Mouse (Mus musculus) erythroid progenitor cell, adult 5-6 weeks (primary cell): ENCODE measurements around the gene Pola2. TPM values are rescaled to one million over a fixed set of nuclear protein-coding genes. Genes with fewer than 3 reads are reported as not detected.

ENCODE experiments used
- ATAC-seq: replicated peaks from 2 replicates; pipeline ENCODE4 v1.8.0; 2016; ENCODE audit warnings: moderate number of reproducible peaks, mild to moderate bottlenecking, moderate TSS enrichment, inconsistent platforms; ENCODE audit not compliant: poor library complexity, low FRiP score, severe bottlenecking
- total RNA-seq, 2 experiments: library from RNA; stranded (forward) in 1 of 2; stranded (reverse) in 1 of 2; fragments of 150-400 nt in 1 of 2; fragments of 186-747, 209-891 nt in 1 of 2; gene quantifications; 2 replicates each; pipeline versions ENCODE4 v1.2.3 to v1.2.4; 2015 to 2017; ENCODE audit warnings: low replicate concordance in 2 of 2

Gene Pola2
- total RNA-seq, 2 experiments from 2014 or later = 71.9 to 72.5 TPM

DNA sequence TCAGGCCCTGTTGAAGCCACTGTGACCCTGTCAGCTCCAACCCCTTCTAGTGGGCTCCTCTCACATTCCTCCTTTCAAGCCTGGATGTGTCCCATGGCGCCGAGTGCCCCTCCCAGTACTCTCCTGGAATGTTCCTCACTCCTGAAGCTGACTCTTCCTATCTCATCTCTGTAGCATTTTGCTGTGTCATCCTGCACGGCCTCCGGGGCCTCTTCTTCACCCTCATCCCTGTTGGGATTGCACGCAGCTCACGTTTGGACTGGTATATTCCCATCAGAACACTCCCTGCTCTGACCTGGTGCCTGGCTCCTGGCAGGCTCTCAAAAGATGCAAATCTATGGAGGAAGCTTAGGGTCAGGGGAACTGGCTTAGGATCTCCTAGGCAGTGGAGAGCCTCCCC lies 2.8 kb upstream of the Pola2 start:
- peak; percentile 71 for ATAC-seq

DNA sequence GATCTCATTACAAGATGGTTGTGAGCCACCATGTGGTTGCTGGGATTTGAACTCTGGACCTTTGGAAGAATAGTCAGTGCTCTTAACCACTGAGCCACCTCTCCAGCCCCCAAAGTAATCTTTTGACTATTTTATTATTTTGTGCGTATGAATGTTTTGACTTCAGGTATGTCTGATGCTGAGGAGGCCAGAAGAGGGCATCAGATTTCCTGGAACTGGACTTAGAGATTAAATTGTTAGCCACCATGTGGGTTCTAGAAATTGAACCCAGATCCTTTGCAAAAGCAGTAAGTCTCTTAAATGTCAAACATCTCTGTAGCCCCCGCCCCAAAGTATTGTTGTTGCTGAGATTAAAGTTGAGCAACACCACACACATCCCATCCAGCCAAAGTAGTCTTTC lies 1.9 kb upstream of the Pola2 start:
- ATAC-seq = no peak

DNA sequence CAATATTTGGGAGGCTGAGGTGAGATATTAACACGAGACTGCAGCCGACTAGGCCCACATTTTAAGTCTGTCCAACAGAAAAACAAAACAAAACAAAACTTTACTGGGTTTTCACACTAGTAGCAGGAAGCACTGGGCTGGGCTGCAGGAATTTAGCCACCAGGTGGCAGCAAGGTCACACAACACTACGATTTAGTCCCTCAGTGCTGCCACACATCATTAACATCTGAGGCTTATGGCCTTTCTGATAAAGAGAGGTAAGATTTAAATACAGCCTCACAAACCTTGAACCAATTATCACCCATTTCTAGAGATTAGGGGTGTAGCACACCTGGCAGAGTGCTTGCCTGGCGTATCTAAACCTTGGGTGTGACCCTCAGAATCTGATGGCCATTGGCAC lies 1.3 kb upstream of the Pola2 start:
- ATAC-seq = peak; percentile 64

DNA sequence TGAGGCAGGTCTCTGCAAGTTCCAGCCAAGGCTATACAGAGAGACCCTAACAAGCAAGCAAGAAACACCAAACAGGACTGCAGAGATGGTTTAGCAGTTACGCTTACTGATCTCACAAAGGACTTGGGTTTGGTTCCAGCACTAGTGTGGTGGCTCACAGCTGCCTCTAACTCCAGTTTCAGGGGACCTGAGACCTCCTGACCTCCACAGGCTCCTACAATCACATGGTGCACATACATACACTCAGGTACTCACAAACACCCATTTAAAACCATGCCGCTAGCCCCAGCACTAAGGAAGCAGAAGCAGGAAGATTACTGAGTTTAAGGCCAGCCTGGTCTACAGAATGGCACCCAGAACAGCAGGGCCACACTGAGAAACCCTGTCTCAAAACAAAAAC lies 802 bp upstream of the Pola2 start:
- no peak for ATAC-seq

DNA sequence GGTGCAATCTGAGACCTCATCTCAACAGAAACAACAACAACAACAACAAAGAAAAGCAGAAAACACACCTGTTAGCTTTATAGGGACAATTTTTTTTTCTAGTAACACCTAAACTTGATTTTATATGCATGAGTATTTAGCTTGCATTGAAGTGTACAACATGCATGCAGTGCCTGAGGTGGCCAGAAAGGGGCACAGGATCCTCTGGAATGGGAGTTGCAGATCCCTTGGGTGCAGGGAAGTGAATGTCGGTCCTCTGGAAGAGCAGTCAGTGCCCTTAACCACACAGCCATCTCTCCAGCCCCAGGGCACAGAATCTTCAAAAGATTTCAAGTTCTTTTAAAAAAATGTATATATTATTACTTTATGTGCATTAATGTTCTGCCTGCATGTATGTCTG lies 1.4 kb downstream of the Pola2 start:
- ATAC-seq = no peak

DNA sequence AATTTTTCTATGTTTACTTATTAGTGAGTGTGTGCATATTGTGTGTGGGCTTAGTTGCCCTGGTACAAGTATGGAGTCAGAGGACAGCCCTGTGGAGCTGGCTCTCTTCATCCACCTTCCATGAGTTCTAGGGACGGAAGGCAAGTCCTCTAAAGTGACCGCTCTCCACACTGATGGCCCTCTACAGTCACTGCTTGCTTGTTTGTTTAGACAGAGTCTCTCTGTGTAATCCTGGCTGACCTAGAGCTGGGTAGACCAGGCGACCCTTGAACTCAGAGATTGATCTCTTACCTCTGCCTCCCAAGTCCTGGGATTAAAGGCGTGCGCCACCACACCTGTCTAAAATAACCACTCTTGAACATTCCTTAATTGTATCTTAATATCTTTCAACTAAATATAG lies 6.6 kb downstream of the Pola2 start:
- no peak for ATAC-seq

DNA sequence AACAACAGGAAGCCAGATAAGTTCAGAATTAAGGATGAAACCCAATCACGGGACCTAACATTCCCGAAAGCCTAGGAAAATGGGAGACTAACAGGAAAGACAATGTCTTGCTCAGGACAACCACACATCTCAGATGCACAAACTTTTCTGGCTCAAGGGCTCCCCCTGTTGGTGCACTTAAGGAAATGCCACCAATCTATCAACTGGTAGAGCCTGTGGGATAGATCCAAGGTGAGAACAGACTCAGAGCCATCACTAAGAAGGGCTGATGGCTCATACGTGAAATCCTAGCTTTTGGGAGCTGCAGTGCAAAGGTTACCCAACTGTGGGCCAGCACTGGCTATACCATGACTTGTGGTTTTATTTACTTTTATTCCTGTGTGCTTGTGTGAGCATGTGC lies 7.3 kb downstream of the Pola2 start:
- ATAC-seq = peak; percentile 78

DNA sequence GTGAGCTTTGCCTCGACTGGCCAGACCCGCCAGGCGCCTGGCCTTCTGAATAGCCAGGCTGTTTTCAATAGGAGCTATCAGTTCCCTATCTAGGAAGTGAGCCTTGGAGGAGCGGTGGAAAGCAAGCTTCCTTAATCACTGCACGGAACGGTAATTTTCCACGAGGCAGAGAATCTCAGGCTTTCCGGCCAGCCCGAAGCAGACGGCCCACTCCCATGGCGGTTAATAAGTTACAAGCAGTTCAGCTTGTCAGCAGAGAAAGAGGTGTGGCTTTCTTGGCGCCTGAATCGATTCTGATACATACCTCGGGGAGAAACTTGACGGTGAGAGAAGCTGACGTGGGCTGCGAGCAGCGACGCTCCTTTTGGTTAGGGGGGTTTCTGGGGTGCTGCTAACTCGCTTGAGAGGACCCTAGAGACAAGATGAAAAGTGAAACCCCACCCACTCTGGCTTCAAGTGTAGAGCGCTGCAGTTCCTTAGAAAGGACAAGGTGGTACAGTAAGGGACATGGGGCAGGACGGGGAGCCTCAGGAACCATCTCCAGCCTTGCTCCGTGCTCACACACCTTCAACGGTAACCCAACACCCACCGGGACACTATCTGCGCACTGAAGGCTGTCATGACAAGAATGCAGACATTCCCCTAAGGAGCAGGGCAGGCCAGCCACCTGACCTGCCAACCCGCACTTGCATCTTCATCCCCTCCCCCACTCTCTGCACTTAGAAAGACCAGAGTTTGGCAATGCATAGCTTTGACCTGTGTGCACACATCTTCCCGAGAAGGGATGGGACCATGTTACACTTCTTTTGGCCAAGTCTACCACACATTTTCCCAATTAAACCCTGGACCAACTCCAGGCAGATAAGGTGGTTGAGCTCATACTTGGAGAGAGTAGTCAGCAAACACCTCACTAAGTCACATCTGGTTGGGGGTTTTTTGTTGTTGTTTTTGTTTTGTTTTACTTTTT lies 8.0 kb downstream of the Pola2 start:
- ATAC-seq = no peak

DNA sequence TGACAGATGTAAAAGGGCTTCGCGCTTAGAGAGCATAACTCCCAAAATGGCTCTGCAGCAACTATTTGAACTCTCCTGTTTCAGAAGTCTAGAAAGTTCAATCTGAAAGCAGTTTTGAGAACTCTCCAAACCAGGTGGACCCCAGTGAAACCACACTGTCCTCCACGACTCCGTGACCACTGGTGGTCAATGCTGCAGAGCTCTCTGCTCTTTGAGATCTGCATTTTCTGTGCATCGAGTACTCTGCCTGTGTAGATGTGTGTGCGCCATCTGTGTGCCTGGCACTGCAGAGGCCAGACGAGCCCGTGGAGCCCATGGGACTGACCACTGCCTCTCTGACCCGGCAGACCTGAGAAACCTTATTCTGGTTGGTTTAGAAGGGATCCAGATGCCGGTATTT lies 9.1 kb downstream of the Pola2 start:
- ATAC-seq = no peak

DNA sequence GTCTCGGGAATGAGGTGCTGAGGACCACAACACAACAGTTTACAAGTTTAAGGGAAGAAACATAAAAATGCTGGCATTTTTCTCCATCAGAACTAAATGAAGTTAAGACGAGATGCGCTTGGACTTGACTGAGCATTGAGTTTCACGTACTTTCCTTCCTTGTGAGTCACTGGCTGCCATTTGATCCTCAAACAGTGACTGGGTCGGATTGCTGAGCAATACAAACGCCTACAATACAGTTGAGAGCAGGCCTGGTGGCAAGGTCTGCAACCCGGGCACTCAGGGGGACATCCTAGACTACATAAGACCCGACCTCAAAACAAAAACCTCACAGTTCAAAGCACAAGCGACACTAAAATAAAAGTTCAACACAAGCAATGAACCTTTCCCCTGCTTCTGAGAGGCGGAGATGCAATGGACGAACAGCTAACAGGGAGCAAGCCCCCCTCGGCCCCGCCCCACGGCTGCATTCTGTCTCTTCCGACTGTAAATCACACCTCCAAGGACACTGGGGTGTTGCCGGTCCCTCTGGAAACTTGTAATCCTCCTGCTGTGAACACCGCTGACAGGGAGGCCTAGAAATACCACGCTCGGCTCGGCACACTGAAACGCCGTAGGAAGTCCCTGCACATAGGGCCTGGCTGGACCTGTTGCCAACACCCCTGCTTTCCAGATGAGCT lies 9.8 kb downstream of the Pola2 start:
- no peak for ATAC-seq

DNA sequence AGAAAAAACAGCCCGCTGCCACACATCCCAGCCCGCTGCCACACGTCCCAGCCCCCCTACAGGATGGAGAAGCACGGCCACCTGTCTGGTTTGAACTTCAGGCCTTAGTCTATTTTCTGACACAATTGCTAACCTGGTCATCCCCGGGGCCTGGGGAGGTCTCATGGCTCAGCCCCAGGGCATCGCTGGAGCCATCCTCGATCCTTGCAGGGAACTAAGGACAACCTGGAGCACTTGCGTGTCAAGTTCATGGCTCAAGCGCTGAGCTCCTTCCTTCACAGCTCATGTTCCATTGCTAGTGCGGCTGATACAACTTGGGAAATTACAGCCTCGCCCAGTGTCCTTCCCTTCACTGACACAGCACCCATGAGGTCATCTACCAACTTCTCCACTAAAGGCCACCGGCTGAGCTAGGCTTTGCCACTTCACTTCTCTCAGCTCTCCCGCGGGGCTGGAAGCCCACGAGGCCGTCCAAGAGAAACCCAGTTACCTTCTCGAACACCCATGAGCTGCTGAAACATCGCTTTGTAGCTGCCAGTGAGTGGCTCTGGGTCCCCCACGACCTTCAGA lies 10.7 kb downstream of the Pola2 start:
- no peak for ATAC-seq

DNA sequence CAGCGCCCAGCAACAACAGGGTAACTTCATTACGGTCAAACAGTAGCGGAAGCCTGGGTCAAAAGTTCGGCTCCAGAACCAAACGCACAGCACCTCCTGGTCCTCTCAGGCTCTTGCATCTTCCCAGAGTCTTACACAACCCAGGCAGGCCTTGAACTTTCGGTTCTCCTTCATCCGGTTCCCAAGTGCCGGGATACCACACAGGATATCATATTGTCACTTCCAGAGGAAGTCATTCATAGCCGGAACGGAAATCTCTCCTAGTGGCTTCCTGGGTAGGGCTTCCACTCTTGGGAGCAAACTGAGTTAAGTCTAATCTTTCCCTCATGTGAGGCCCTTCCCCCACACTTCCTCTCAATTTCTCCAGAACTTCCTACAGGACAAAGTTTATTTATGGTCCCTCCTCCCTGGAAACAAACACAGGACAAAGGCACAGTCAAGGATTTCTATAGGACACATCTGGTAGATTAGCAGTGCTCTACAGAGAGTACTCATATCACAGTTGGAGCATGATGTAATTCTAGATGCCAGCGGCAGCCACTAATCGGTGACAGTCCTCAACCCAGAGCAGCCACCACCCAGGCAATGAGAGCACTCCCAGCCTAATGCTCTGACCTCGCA lies 11.8 kb downstream of the Pola2 start:
- ATAC-seq = no peak

DNA sequence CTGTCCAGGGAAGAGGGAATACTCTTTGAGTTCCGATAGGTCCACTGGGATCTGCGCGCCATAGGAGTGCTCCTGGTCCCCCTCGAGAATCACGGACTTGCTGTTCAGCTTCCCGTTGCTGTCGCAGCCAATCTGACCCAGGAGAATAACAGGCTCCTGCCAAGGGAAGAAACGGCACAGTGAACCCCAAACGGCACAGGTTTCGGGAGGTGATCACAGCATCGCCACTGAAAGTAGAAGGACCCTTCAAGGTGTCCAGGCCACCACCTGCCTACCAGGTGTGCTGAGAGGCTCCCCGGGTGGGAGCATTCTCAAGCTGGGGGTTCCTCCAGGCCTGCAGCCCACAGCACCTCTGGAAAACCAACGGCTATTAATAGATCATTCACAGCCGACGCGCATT lies 12.4 kb downstream of the Pola2 start:
- ATAC-seq = no peak

DNA sequence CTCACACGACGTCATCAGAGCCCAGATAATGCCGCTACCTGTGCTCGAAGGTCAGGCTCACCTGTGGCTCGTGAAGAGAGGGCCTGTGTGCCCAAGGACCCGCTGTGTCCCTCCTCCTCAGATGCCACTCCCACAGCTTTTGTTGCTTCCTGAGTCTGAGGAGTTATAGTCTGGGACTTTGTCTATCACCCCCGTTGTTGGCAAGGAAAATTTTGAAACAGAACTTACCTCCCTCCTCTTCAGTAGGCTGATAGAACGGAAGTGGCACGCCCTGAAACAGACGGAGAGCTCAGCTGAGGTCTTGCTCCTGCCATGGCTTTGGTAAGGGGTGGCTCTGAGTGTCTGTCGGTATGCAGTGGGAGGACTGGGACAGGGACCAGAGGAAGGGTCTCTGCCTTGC lies 13.8 kb downstream of the Pola2 start:
- ATAC-seq = no peak

DNA sequence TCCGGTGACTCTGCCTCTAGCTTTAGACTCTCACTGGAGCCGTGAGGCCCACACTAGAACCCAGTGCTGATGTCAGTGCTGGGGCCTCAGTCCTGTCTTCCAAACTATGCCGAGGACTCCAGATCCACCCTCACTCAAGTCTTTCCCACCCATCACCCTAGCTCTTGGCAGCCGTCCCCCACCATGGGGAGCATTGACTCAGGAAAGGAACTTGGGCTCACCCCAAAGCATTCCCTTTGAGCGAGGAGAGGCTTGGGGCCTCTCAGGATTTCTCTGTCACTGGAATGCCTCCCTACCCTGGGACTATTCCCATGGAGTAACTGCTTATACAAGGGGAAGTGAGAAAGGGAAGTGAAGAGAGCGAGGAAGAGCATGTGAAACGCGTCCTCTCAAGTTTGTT lies 18.1 kb downstream of the Pola2 start:
- no peak for ATAC-seq

DNA sequence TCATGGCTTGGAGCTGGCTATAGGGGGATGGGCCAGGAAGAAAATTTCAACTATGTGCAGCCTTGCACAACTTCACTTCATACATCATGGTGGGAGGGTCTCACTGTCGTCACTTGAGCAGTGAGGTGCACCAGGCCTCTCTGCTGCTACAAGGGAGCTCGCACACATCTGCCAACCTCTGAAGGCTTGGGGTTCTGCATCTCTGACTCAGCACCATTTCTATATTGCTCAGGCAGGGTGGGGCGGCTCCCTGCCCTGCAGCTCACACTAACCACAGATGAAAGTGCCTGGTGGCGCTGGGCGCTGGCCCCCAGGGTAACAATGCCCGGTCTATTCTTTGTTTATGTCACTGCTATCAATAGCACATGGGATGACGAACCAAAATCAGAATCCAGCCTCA lies 19.0 kb downstream of the Pola2 start:
- 0 out of 2 replicates have a peak, but pooled peaks have one; percentile 36 for ATAC-seq

DNA sequence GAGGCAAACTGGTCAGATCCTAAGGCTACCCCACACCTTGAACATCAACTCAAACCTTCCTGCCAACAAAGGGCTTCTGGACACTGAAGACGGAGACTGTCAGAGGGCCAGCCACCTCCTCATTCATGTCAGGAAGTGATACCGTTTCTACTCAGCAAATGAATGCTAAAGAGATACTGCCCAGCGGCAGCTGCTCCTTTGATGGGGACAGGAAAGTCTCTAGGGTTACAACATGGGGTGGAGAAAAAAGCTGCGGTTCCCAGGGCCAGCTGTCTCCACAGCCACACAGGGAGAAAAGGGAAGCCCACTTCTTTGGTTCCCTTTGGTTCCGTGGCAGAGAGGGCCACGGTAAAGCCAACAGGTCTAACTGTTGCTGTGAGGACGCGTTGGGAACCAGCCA lies 19.9 kb downstream of the Pola2 start:
- ATAC-seq = no peak

DNA sequence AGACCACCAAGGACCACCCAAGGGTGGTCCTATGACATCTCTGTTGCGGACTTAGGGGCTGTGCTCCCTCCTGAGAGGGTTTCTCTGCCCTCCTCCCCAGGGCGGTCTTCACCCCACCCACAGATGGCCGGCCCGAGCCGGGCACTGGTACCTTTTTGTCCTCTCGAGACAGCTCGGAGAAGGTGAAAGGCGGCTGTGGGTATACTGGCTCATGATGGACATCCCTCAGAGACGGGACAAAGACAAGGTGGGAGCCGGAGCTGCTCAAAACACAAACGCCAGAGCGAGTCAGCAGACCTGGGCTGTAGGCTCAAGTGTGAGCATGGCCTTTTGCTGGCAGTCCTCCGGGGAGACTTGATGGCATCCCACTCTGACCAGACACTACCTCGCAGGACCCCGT lies 20.6 kb downstream of the Pola2 start:
- ATAC-seq = no peak

DNA sequence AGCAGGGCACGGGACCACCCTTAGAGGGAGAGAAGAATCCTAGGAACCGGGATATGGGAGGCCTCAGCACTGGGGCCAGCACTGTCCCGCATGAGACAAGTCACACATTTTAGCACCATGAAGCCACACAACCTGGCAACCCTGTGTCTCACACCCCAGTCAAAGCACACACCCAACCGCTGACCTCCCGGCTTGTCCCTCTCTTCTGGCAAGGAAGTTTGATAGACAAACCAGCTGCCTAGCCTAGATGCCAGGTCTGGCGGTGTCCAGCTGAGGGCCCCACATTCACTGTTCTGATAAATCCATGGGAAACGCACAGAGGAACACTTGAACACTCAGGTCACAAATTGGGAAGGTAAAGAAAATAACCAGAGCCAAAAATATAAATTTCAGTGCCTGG lies 21.4 kb downstream of the Pola2 start:
- ATAC-seq = no peak

DNA sequence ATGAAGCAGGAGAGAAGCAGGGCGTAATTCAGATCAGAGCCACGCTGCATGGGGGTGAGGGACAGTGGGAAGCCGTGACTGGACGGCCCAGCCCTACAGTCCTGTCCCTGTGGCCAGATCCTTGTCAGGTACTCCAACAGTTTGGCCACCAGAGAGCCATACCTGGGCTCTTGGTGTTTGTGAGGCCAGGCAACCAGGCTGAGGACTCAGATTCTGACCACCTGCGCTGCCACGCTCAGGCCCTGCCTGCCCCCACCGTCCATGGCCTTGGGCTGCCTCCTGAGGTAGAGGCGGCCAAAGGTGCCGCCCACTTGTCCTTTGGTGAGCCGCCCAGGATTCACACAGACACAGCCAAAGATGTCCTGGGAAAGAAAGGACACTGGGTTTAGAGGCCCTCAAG lies 23.3 kb downstream of the Pola2 start:
- no peak for ATAC-seq

DNA sequence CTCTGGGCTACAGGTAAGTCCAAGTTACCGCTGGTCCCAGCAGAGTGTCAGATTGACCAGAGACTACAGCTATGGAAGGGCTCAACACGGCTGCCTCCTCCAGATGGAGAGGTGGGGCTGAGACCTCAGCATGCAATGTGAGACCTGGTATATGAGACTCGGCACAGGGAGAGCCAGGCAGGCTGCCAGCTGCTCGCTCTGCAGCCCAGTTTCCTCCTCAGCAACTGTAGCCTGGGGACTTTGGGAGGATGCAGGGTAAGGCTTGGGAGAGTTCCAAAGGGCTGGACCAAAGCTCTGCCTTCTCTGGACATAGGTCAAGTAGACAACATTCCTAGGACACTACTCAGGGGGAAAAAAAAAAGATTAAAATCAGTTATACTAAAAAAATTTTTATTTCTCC lies 23.8 kb downstream of the Pola2 start:
- no peak for ATAC-seq
